Mouse (Mus musculus) frontal cortex, adult 2 months (tissue): ENCODE measurements around the gene Lrba. TPM values are rescaled to one million over a fixed set of nuclear protein-coding genes. Genes with fewer than 3 reads are reported as not detected.

Source experiments
- DNase-seq, 2 experiments: peaks; one replicate each; pipeline ENCODE4 v3.0.0; 2022; ENCODE audit warnings: low spot score in 1 of 2; ENCODE audit errors: extremely low spot score in 1 of 2
- polyA plus RNA-seq: library from polyadenylated mRNA; depleted of rRNA; stranded (reverse); fragments of >200 nt; gene quantifications from 2 replicates; pipeline ENCODE4 v1.2.3, GENCODE M21; 2012

Lrba gene
- polyA plus RNA-seq, 1 experiment: 24.9 TPM

DNA sequence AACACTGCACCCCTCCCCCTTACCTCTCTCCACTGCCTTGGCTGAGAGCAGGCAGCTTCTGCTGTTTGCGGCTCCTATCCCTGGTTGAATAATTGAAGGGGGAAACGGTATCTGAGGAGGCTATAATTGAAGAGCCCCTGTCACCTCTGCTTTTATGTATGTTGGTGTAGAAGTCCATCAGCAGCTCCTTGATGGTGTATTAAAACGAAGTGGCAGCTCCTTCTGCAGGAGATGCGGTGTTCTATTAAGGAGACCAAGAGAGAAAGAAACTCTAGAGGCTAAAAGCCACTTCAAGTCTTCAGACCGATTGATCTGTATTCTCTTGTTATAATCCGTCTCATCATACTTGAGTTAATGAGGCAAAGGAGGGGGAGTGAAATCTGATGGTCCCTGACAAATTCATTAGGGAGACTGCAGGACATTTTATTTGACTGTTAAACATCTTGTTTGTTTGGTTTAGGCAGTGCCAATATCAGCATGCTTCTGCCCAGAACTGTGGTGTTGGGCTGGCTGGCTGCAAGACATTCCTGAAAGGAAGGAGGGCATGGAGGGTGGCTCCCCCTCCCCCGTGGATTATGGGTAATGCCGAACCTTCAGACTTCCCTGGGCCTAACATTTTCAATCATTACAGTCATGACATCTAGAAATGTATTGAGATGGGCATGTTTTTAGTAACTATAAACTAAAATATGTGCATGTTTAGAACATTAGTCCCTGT is 326.7 kb downstream of the Lrba start:
- no peak for DNase-seq

DNA sequence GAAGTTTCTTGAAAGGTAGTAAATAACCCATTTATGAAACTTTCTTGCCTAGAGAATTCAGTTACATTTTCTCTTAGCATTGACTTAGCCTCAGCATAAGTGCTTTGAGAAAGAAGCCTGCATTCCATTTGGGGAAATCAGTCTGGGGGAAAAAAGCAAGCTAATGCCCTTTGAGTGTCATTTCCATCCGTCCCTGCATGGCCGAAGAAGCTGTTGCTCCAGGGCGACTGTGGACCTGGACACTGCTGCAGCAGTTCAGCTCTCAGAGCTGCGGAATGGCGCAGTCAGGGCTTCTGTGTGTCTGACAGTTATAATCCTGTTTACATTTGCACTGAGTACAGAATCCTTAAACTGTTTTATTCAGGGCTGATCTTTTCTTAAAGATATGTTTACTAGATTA is 327.7 kb downstream of the Lrba start:
- DNase-seq: no peak

DNA sequence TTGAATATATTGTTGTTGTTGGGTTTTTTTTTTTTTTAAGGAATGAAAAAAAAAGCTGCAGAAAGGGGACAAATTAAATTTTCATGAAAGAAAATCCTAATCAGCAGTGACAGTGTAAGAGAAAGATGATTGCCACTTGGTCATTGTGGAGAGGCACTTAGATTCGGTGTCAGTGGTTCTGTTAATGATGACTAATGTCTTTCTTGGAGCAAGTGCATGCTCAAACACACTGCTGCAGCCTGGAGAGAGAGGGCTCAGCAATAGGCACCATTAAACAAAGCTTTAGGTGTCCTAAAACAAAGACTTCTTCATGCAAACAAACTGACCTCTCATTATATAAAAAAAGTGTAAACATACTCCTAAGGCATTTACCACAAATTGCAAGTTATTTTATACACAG is 334.5 kb downstream of the Lrba start:
- no peak for DNase-seq

DNA sequence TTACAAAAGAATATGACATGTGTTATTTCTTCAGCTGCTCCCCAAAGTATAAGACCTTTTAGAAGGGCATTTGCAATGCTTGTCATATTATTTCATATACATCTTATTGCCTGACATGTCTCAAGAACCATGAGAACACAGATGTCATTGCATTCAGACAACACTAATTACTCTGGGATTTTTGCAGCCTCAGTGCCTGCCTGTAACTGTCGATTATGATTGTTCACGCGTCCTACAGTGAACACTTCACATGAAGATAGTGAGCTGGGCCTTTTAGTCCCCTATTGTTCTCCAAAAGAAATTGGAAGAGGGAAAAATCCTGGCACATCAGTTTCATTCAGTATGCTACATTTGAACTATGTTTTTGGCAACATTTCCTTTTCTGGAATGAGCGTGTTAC is 335.2 kb downstream of the Lrba start:
- no peak for DNase-seq

DNA sequence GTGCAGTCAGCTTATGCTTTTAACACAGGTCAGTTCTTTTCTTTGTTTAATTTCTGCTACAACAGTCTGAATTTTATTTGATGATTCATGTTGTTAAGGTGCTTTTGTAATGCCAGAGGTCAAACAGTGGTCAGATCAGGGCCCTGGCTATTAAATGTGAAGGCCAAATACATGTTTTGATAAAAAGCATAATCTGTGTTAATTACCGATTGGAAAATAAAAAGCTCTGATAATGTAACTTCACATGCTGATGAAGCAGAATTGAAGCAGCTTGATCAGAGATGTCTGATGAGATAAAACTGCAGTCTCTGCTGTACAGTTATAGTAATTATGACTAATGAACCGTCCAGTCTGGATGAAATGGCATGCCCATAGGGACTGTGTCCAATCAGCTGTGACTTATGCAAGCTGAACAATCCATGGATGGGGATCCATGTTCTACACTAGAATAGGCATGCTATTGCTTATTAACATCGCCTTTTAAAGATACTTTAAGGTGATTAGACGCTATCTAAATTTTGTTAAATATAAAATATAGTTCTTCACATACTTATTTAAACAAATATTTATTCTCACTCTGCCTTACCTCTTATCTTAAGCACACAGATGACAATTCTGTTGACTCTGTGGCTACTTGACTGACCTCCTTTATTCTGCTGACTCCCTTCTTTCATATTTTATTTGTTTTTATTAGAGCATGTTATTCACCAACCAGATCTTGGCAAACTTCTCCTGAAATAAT is 336.0 kb downstream of the Lrba start:
- no peak for DNase-seq

DNA sequence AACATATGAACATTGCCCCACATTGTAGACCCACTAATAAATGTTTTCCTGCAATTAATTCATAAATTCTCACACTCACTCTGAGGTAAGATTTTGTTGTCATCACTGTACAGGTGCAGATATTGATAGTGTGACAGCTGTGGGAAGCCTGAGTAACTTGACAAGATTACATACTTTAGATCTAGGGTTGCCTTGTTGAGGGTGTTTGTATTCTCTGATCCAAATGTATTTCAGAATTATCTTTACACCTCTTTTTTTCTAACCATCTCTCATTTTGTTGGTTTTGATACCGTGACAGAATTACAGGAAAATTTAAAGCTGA is 336.5 kb downstream of the Lrba start:
- no peak for DNase-seq

DNA sequence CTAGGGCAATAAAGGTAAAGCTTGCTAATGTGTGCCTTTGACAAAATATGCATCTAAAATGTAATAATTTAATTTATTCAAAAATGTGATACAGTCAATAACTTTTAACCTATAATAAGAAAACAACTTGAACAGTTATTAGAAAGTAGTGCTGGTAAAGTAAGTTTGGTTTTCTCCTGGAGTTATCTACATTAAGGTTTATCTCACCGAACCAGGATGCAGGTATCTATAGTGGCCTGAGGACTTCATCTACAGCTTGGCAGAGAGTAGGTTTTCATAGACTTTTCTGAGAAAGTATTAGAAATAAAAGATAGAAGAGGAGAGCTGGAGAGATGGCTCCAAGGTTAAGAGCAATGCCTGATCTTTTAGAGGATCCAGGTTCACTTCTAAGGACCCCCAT is 336.9 kb downstream of the Lrba start:
- DNase-seq: no peak

DNA sequence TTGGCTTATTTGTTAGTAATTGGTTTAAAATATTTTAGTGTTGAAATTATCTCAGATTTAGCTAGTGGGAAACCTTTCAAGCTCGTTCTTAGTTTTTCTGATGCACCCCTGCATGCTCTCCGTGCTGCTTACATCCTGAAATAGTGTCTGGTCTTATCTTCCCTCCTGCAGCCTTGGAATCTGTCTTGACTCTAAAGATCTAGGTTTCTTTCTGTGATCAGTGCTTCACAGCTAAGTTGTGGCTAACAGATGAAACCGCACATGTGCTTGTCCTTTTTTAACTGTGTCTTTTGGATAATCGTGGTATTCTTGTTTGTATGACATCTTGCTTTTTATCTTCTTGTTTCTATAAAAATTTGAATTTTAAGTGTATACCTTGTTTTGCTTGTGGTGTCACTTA is 342.8 kb downstream of the Lrba start:
- DNase-seq: no peak

DNA sequence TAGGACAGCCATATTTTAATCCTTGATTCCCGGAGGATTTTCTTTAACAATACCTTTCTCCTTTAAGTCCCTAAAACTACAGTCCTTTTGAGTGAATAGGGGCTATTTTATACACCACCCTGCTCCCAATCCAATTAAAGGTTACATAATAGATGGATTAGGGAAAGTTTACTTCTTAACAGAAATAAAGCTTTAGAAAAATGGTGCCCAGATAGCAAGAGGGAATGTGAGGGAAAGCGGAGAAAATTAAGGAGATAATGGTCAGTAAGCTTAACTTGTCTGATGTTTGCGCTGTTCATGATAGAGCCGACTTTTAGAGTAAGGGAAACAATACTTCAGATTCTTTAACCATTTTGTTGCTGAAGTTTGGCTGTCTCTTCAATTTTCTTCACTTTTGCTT is 347.0 kb downstream of the Lrba start:
- no peak for DNase-seq

DNA sequence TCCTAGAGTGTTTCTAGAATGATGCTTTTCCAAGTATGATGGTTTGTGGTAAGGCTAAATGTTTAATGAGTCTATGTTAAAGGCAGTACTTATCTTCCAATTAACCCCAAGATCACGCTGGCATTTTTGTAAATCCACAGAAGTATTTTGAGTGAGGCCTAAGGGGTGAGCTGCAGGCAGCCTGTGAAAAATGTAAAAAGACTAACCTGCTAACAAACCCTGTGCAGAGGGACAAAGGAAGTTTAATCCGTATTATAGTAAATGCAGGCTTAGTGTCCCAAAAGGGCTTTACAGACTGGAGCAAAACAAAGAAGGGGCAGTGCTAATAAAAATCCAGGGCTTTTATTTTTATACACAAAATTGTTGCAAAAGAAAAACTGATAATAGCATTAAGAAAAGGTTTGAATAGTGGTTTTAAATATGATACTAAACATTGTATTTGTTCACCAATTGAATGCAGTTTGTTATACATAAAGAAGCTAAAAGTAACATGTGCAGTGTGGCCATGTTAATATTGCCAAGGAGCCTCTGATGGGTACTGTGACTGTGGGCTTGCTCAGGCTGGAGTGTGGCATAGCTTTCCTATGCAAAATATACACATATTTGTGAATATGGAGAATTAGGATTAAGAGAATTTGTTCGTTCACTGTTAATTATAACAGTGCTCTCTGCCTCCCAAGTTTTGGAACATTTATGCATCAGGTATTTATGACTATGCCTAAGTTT is 348.2 kb downstream of the Lrba start:
- DNase-seq: no peak

DNA sequence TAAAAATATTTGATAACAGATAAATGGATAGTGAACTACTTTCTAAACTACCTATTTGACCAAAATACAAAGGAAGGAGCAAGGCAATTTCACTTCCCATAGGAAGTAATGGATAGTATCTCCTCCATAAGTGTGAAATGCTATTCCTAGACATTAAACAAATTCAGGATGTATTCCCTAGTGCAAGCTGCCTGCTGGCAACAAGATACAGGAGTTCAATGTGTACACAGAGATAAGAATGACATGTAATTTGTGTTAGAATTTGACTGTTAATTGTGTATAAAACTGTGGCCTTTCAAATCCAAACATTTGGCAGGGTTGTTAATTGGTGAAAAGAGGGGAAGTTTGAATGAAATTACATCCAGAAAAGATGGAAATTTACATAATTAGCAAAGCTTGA is 350.8 kb downstream of the Lrba start:
- DNase-seq: no peak

DNA sequence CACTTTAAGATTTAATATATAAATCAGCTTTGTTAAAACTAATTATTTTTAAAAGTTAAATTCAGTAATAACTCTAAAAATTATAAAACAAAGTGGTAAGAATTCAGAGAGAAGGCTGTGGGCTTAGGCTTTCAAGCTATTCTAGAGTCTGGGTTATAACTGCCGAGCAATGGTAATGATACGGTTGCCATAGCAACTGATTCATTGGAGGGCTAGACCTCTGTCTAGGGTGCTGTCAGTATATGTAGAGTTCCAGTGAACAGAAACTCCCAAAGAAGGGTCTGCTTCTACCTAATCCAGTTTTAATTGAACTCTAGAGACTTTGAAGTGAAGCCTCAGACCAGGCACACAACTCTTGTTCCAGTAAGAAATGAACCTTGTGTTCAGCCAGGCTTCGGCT is 377.8 kb downstream of the Lrba start:
- DNase-seq: no peak

DNA sequence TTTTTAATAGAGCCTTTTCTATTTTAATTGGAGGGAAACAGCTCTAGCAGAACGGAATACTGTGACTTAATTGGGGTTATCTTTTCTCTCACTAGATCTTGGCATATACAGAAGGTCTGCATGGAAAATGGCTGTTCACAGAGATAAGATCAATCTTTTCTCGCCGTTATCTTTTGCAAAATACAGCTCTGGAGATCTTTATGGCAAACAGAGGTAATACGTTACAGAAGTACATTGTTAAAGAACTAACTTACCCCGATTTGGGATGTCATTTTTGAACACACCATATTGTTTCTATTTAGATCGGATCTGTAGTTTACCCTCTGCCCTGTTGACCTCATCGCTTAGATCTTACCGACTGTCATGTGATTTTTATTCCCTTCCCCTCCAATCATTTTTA is 381.3 kb downstream of the Lrba start:
- no peak for DNase-seq

DNA sequence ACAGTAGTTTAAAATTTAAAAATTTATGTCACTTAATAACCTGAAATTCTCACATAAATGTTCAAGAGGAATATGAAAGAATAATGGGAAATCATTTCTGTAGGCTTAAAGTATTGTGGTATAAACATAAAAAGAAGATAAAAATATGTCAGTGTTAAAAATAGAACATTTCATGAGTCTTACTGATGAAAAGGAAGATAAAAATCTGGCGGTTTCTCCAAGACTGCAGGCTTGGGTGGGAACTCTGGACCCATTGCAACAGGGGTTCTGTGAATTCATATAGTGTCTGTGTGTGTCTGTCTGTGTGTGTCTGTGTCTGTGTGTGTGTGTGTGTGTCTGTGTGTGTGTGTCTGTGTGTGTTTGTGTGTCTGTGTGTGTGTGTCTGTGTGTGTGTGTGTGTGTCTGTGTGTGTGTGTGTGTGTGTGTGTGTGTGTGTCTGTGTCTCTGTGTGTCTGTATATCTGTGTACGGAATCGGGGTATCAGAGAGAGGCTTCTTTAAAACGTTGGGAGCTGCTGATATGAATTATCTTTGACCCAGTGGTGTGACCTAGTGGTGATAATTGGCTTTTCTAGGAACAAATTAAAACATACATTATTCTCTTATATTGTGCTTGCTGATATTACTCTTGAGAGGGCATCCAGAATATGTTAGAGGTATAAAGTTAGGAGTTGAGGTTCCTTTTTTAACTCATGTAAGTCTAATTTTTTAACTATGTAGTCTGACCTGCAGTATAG is 402.7 kb downstream of the Lrba start:
- no peak for DNase-seq

DNA sequence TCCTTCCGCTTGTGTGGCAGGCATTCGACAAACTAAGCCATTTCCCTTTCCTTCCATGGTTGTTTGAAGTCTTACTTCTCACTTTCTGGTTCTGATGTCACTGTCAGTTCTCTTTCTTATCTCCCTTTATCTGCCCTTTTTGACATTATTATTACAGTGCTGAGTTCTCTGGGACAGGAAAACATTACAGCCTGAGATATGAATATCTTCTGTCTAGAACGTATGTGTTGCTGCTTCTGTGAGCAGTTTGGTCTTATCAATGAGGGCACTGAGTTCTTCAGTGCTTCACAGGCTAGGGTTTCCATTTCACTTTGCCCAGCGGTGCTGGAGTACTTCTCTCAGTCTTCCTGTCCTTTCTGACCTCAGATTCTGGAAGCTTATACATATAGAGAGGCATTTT is 404.9 kb downstream of the Lrba start:
- DNase-seq: no peak

DNA sequence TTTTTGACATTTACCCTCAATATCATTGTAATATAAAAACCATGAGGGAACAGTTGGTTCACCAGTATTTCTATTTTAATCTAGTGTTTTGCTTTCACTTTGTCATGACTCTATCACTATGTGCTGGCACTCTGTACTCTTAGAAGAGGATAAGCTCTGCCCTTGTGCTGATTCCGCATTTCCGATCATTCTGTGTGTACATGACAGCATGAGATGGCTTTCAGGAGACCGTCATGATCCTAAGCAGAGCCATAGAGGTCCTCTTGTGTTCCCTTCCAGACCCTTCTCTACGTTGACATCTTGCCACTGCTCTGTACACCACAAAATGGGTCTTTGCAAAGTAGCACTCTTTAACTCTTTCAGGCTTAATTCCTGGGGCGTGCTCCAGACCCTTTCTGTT is 411.0 kb downstream of the Lrba start:
- DNase-seq: no peak

DNA sequence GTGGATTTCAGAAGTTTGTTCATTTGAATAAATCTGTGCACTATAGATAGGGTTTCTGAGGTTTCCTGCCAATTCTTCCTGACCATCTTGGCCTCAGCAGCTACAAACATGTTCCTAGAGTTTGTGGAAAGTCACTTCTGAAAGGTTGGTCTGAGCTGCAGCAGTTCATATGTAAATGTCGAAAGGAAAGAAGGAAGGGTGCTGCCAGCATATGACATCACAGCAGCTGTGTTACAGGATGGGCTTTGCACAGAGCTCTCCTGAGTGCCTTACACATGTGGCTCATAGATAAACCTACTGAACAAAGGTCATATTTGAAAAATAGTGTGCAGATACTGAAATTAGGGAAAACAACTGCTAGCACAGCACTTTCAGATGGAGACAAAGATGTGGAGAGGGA is 411.5 kb downstream of the Lrba start:
- no peak for DNase-seq

DNA sequence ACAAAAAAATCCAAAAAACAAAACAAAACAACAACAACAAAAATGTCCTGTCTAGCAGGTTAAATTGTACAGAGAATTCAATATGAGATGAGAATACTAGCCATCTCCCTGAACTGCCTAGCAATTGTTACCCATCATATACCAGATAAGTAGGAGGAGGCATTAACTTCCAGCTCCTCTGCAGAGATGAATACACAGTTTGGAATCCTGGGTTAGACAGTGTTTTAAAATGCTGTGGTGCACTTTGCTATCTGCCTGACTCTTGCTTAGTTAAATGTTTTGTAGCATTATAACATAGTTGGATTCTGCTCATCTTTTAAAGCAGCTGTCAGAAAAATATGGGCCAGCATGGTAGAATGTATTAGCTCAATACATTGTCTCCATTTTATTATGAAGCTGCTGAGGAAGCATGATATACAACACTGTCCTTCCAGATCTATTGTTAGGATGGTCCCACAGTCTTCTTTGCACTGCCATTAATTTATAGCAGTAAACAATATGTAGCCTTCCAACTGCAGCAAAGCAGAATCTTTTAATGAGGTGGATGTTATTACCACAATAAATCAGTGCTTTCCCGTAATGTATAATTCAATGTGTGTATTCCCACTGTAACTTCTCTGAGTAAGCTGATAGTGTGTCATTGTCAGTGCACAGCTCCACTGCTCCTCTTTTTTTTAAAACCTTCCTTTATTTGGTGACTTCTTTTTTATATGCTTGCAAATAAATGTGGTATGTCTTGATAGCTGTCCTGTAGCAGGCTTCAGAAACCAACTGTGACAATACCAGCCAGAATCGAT is 414.3 kb downstream of the Lrba start:
- no peak for DNase-seq

DNA sequence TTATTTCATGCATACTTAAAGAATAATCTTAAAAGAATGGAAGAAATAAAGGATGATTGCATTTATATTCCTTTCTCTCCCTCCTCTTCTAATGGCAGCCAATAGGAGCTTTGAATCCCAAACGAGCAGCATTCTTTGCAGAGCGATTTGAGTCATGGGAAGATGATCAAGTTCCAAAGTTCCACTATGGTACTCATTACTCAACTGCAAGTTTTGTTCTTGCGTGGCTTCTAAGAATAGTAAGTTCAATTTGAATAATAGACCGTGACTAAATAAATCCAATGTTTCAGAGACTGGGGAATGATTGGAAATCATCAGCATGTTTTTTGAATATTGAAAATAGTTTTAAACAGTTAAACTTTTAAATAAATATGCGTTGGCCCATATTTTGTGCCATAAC is 416.9 kb downstream of the Lrba start:
- DNase-seq: no peak

DNA sequence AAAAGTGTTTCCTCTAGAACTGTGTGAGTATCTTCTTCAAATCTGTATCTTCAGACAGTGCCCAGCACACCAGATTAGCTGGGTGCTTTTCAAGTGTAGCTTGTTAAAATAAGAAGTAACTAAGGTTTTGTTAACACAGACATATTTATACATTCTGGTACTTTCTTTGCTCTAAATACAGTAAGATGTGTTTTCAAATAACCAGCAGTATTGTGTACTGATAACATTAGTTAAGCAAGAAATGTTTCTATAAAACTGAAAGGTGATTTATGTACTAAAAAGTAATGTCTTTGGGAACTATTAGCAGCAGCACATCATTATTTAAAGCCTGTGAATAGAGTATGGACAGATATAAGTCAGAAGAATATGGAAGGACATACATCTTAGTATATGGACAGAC is 417.3 kb downstream of the Lrba start:
- no peak for DNase-seq
